Mouse (Mus musculus) common myeloid progenitor, adult 5-6 weeks (primary cell): ENCODE results near the gene Cyp8b1. TPM values are rescaled to one million over a fixed set of nuclear protein-coding genes. Genes with fewer than 3 reads are reported as not detected.

Source experiments
- ATAC-seq: replicated peaks from 2 replicates; pipeline ENCODE4 v1.8.0; 2016; ENCODE audit warnings: low read depth, mild to moderate bottlenecking, moderate TSS enrichment, inconsistent platforms; ENCODE audit not compliant: poor library complexity, severe bottlenecking
- total RNA-seq: library from RNA; stranded (forward); fragments of 200-1000, 187-1606 nt; gene quantifications from 2 replicates; pipeline ENCODE4 v1.2.3, GENCODE M21; 2017

Cyp8b1 gene
- total RNA-seq, 1 experiment from 2014 or later, result not detected

DNA sequence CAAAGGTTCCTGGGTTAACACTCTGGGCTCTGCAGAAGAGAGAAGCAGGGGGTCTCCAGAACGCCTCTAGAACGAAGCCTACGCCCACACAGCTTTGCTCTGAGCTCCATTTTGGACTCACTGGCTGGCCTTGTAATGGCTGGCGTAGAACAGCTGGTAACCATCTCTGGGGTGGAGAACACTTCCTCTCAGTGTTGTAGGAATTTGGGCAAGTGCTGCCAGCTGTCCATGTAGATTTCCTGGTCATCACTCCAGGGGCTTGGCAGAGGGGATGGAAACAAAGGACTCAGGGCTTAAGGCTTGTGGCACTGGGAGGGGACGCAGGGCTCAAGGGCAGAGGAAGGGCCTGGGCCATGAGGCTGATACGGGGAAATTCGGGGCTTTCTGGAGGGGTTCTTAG, 21.7 kb downstream of the Cyp8b1 start:
- ATAC-seq, result no peak

GRCm38 (mm10) chr9:121892057-121892687, 23.9 kb downstream of the Cyp8b1 start:
- ATAC-seq, result no peak

DNA sequence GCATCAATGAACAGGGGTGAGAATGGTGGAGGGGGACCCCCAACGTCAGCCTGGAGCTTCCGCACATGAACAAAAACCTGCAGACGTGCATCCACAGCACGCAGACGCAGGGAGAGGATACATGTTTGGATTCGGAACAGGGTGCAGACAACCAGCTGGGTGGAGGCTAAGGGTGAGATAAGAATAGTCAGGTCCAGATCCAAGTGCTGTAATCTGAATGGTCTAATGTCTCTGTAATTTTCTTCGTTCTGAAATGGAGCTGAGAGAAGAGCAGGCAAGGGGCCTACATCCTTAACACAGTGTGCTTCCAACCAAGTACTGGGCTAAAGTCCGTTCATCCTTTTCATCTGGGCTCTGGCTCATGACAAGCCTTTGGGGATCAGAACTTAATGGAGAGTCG, 24.8 kb downstream of the Cyp8b1 start:
- no peak for ATAC-seq

DNA sequence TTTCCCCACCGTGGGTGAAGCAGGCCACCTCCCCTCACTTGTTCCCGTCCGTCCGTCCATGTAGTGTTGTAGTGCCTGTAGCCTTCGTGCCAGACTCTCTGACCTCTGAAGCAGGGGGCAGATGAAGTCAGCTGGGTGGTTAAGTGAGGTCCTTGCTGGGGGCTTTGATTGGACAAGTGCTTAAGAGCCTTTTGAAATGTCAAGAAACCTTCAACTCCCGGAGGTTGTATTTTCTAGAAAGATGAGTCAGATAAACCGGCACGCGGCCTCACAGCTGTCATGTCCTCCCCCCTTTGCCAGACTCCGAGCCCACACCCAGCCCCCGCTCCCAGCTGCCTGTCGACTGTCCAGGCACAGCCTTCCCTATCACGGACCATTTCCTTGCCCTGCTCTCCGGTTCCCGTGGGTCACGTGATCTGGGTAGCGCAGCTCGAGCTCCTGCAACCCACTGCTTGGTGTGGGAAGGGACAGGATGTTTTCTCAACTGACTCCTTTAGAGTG, 25.6 kb downstream of the Cyp8b1 start:
- ATAC-seq, result peak; percentile 32; the same call in 1 of the 2 replicates

DNA sequence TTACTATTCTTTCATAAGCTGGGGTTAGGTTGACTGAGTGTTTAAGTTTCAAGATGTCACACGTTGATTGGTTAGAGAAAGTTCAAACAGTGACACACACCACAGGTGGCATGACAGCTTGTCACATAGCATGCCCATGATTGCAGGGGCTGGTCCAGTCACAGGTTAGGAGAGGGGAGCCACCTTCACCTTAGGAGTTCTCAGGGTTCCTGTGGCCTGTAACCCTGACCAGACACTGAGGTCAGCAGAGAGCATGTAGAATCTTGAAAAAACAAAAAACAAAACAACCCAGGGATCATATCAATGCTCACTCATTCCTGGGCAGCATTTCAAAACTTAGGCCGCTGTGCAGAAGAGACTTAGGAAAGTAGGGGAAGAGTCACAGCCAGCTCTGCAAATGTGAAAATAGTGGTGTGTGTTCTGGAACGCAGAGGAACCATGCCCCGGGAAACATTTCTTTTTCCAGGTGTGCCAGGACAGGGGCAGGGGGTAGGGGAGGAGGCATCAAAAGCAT, 26.1 kb downstream of the Cyp8b1 start:
- no peak for ATAC-seq

DNA sequence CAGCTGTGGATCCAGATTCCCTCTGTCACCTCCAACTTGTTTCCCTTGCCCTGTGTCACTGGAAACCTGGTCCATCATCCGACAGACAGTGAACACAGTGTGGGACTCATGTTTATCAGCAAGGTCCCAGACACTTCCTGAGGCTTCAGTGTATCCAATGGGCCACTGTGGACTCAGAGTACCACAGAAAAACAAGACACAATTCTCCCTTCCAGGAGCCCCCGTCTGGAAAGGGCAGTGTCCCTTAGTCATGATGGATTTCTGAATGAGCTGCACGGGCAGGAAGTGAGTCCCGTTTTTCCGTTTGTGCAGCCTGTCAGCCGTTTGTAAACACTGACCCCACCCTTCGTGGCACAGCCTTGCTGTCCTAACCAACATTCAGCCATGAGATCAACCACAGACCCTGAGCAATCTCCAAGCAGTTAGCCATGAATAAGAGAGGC, 34.1 kb downstream of the Cyp8b1 start:
- peak; percentile 82 for ATAC-seq

GRCm38 (mm10) chr9:121881301-121881700, 34.8 kb downstream of the Cyp8b1 start:
- peak; percentile 40; the same call in 1 of the 2 replicates for ATAC-seq

- ATAC-seq, result peak; percentile 66
Measured at GRCm38 (mm10) chr9:121880840-121881239, 35.3 kb downstream of the Cyp8b1 start.

- ATAC-seq, result no peak
Measured at GRCm38 (mm10) chr9:121877052-121877740, 38.9 kb downstream of the Cyp8b1 start.

- no peak for ATAC-seq
Measured at GRCm38 (mm10) chr9:121873578-121873977, 42.5 kb downstream of the Cyp8b1 start.

- no peak for ATAC-seq
Measured at GRCm38 (mm10) chr9:121872062-121872683, 43.9 kb downstream of the Cyp8b1 start.

DNA sequence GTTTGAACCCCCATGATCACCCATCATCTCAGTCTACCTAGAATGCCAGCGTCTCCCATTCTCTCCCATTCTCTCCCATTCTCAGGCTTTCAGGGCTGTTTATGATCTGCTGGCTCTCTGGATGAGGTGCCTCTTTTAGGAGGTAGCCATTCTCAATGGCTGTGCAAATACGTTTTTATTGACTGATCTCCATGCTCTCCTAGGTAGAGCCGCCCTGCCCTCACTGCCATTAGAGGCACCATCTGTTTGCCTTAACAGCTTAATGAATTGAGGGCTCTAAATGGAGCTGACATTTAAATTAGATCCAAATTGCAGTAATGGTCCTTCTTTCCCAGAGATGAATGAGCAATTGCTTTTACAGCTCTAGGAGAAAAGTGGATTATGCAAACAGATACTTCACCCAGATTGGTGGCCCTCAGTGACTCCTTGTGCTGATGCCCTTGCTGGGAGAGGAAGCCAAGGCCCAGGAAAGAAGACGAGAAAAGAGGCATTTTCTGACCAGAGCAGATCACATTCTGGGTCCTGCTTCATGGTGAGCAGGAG, 46.1 kb downstream of the Cyp8b1 start:
- no peak for ATAC-seq

DNA sequence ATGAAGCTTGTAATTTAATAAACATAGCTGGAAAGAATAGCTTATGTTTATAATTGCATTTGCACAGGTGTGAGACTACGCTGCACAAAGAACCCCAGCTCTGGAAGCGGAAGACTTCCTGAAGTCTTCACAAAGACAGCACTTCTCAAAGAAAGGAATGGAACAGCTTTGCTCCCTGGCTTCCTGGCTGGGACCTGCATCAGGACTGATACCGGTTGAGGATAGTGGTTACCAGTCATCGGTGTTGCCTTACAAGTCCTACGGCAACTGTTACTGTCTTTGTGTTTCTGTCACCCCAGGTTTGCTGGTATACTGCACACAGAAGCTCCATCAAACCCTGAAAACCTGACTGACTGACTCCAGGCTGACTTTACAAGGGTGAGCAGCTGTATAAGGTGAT, 46.7 kb downstream of the Cyp8b1 start:
- ATAC-seq, result no peak

DNA sequence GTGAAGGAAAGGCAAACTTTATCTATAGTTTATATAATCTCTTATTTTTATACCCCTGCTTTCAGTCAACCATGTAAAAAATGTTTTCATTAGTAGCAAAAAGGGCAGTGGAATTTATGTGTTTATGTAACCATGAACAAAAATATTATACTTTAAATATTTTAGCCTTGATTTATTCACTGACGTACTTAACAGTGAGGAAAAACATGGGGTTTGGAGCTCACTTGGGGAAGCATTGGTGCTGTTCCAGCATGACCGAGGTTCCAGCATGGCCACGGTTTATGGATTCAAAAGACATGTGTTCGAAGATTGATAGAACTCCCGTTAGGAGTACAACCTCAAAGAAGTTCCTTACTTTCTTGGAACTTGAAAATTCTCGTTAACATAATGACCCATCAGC, 47.9 kb downstream of the Cyp8b1 start:
- no peak for ATAC-seq

DNA sequence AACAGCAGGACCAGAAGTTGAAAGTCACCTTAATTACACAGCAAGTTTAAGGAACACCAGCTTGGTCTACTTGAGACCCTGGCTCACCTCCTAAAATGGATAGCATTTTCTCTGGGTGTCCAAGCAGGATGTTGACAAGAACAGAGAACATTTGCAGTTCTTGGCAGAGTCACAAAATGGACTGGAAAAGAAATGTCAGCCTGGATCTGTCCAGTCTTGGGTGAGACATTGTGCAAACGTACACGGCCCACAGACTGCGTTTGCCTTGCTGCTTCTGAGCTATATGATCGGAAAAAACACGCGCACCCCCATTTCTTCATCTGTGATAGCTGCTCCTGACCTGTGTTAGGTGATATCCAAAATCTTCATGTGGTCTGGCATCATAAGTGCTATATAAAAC, 48.5 kb downstream of the Cyp8b1 start:
- no peak for ATAC-seq

DNA sequence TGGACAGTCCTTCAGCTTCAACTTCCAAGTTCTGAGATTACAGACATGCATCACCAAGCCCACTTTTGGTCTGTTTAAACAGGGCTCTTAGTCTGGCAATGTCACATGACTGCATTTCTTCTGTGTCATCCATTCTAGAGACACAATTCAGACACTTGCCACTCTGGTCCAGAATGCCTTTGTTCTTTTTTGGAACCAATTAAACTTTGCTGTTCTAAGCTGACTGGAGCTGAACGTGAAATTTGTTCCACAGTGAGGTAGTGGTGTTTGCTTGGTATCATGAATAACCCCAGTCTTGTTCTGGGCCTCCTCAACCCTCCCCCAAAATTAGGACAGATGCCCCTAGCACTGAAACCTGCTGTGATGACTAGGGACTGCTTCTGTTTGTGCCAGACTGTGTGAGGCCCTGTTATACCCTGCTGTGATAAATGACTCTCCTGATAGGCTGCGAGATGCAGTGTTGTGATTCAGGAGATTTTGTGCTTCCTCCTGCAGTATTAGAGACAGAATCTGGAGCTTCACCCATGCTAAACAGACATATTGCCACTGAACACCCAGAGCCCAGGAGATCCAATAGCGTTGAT, 50.6 kb downstream of the Cyp8b1 start:
- no peak for ATAC-seq

- ATAC-seq, result no peak
Measured at GRCm38 (mm10) chr9:121864837-121865236, 51.3 kb downstream of the Cyp8b1 start.
